8 mouse cellular contexts compared by ENCODE assay signal in genomic region chr4:111719296-111719695, GRCm38 (mm10). TPM values are rescaled to one million over a fixed set of nuclear protein-coding genes. Genes with fewer than 3 reads are reported as not detected.
DNase-seq lines count a peak whose midpoint lies in the region; ATAC-seq lines count a peak whose summit lies in the region.

No protein-coding gene starts in this region.

- H3K4me1 ChIP-seq in kidney, embryonic 16.5 days (ENCODE audit: insufficient read depth, low read length), result peaks cover 10% of the 10 kb centered on the region
- peaks cover 16% of the 10 kb centered on the region for H3K4me1 ChIP-seq in embryonic facial prominence, embryonic 10.5 days
- no peaks in the 10 kb centered on the region for H3K4me1 ChIP-seq in hindbrain, embryonic 11.5 days (replicated peaks; ENCODE audit: control insufficient read depth, insufficient read depth, low read length)

- no peak overlapping the region for H3K9ac ChIP-seq in kidney, embryonic 16.5 days (replicated peaks; ENCODE audit: low read length)
- H3K9ac ChIP-seq in hindbrain, embryonic 11.5 days (ENCODE audit: low read depth, low read length), result no peak overlapping the region

- 65% methylated on average over 4 of the region's 4 CpGs for WGBS in kidney, embryonic 16.5 days
- WGBS in embryonic facial prominence, embryonic 10.5 days, result 67% methylated on average over 4 of the region's 4 CpGs
- 72% methylated on average over 4 of the region's 4 CpGs for WGBS in hindbrain, embryonic 11.5 days

- ATAC-seq in kidney, embryonic 16.5 days (ENCODE audit: low FRiP score, low TSS enrichment), result no peak
- peak; percentile 0; the same call in 1 of the 2 replicates for ATAC-seq in hindbrain, embryonic 11.5 days (ENCODE audit: low FRiP score)
- no peak for ATAC-seq in granulocyte monocyte progenitor cell, adult 5-6 weeks (replicated peaks; ENCODE audit: poor library complexity, severe bottlenecking)

- no peaks in the 10 kb centered on the region for H3K9me3 ChIP-seq in kidney, embryonic 16.5 days (ENCODE audit: low read length)
- no peaks in the 10 kb centered on the region for H3K9me3 ChIP-seq in embryonic facial prominence, embryonic 10.5 days
- H3K9me3 ChIP-seq in hindbrain, embryonic 11.5 days (ENCODE audit: control insufficient read depth, low read length), result no peaks in the 10 kb centered on the region

- H3K4me2 ChIP-seq in kidney, embryonic 16.5 days (replicated peaks; ENCODE audit: low read depth, low read length), result peak overlapping the region; percentile 77
- peak overlapping the region; percentile 45; the same call in 1 of the 2 replicates for H3K4me2 ChIP-seq in hindbrain, embryonic 11.5 days (replicated peaks; ENCODE audit: low read depth, low read length)

- intact Hi-C loops in gastrocnemius, postnatal 14 days (cut with DNase I; ENCODE audit: low total_unique reads), result no loop called here

- H3K4me3 ChIP-seq in kidney, embryonic 16.5 days (ENCODE audit: low read length), result peak overlapping the region; percentile 96
- H3K4me3 ChIP-seq in embryonic facial prominence, embryonic 10.5 days, result peak overlapping the region; percentile 96
- H3K4me3 ChIP-seq in hindbrain, embryonic 11.5 days (ENCODE audit: low read depth, low read length), result peak overlapping the region; percentile 73

- no peak for DNase-seq in kidney, adult 9 months
- DNase-seq in embryonic facial prominence, embryonic 10.5 days (ENCODE audit: low spot score), result no peak
- no peak for DNase-seq in hindbrain, embryonic 11.5 days (ENCODE audit: low spot score)
- peak; percentile 21 for DNase-seq in lung, postnatal 25 days (ENCODE audit: low spot score)
- DNase-seq in right cerebral cortex, adult 2 months (ENCODE audit: low spot score in 2 of 2), result no peak
- no peak for DNase-seq in gastrocnemius, postnatal 14 days

- H3K27me3 ChIP-seq in kidney, embryonic 16.5 days (ENCODE audit: insufficient read depth, low read length), result no peaks in the 10 kb centered on the region
- no peaks in the 10 kb centered on the region for H3K27me3 ChIP-seq in embryonic facial prominence, embryonic 10.5 days (replicated peaks; ENCODE audit: low read depth, poor library complexity, severe bottlenecking)
- H3K27me3 ChIP-seq in hindbrain, embryonic 11.5 days (ENCODE audit: control insufficient read depth, insufficient read depth, low read length), result no peaks in the 10 kb centered on the region

- H3K27ac ChIP-seq in kidney, embryonic 16.5 days (ENCODE audit: low read length), result peak overlapping the region; percentile 65
- H3K27ac ChIP-seq in embryonic facial prominence, embryonic 10.5 days (replicated peaks), result no peak overlapping the region
- H3K27ac ChIP-seq in hindbrain, embryonic 11.5 days (ENCODE audit: low read depth, low read length), result no peak overlapping the region

- no peaks in the 10 kb centered on the region for H3K36me3 ChIP-seq in kidney, embryonic 16.5 days (ENCODE audit: insufficient read depth, low read length)
- no peaks in the 10 kb centered on the region for H3K36me3 ChIP-seq in embryonic facial prominence, embryonic 10.5 days (replicated peaks)
- H3K36me3 ChIP-seq in hindbrain, embryonic 11.5 days (ENCODE audit: control insufficient read depth, insufficient read depth, low read length), result no peaks in the 10 kb centered on the region

RNA-seq across cellular contexts. Expression of gene Spata6, which starts 0.5 kb away (rescaled TPM):
- polyA plus RNA-seq in kidney, embryonic 16.5 days (2015; fragmentation: Nextera tagmentation; extraction: Ambion mirVana), result 33.7 and 34.4 TPM in 2 replicates
- 23.9 and 25.3 TPM in 2 replicates for polyA plus RNA-seq in embryonic facial prominence, embryonic 10.5 days (2016; fragmentation: Nextera tagmentation; extraction: Ambion mirVana)
- 26.4 and 30.2 TPM in 2 replicates for polyA plus RNA-seq in hindbrain, embryonic 11.5 days (2014; fragmentation: Nextera tagmentation; extraction: Ambion mirVana)
- total RNA-seq in granulocyte monocyte progenitor cell, adult 5-6 weeks (2014; fragmentation: Nextera tagmentation), result 16.3 and 18.9 TPM in 2 replicates
- total RNA-seq in granulocyte monocyte progenitor cell, adult 5-6 weeks (2017), result 11.9 and 13.0 TPM in 2 replicates
- total RNA-seq in gastrocnemius, postnatal 14 days (2021), result 1 to 10 TPM; 6.8 to 7.9 TPM
